Mouse (Mus musculus): ENCODE measurements at regions not wholly inside any gene's neighbourhood (a gene's known extent, or its start where the extent isn't known, plus 50 kb on each side); places are given as distances from the start of the nearest gene placed in this dataset.

DNA sequence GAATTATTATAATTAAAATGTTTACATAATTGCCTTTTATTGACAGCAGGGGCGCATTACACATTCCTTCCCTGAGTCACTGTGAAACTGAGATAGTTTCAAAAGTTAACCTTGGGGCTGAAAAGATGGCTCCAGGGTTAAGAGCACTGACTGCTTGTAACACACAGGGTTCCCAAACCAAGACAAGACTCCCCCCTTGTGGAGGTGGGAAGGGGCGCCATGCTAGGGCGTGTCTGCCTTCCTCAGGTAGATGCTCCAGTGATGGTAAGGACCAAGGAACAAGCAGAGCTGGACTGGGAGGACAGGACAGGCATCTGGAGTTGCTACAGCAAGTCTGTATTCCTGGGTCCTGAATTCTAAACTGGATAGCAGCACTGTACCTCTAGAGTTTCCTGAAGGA lies 351.9 kb downstream of the Tbc1d22a start:
- DNase-seq: peak; percentile 35

GRCm38 (mm10) chr15:86574311-86574710 lies 360.1 kb downstream of the Tbc1d22a start:
- no peak for DNase-seq

DNA sequence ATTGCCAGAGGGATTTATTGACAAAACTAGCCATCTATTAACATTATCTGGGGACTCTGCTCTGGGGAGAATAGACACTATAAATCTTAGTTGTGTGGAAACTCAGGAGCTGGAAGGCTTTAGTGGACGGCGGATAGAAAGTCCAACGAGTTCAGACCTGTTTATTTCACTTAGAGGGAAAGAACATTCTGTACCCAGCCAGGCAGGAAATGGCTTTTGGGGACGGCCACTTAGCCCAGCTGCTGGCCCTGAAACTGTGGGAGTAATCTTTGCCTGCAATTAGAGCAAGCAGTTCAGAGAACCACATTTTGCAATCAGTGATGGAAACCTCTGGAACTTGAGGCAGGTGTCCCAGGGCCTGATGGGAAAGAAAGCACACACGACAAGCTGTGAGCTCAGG lies 362.4 kb downstream of the Tbc1d22a start:
- no peak for DNase-seq

GRCm38 (mm10) chr15:86578689-86579088 lies 364.4 kb downstream of the Tbc1d22a start:
- DNase-seq: no peak

DNA sequence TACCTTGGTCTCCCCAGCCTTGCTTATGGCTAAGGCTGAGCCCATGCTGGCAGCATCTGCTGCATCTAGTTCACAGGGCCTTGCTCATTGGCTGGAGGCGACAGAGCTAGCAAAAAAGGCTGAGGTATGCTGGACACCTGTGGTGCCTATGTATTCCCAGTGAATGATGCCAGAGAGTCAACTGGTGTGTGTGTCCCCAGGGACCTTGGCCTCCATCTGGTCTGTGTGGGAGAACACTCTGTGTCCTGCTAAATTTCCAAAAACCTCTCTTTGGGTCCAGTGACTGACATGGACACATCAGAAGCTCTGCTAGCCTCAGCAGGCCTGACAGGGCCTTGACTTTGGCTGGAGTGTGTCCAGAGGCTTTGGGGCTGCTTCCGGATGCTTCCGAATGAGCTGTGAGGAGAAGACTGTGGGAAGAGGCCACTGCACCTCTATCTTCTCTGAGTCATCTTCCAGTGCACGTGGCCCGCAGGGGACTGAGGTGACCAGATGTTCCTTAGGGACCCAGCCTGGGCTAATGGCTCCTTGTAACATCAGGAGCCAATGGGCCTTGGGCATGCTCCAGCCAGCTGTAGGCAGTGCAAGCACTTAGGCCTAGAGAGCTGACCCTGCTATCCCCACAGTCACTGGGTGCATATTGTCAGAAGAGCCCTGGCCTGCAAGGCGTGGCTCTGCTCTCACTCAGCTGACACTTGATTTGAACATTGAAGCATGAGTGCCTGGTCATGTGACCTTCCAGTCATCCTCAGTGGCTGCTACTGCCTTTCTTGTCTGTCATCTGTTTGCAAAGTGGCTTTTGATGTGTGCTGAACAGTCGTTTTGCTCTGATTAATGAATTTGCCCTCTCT lies 368.2 kb downstream of the Tbc1d22a start:
- no peak for DNase-seq

DNA sequence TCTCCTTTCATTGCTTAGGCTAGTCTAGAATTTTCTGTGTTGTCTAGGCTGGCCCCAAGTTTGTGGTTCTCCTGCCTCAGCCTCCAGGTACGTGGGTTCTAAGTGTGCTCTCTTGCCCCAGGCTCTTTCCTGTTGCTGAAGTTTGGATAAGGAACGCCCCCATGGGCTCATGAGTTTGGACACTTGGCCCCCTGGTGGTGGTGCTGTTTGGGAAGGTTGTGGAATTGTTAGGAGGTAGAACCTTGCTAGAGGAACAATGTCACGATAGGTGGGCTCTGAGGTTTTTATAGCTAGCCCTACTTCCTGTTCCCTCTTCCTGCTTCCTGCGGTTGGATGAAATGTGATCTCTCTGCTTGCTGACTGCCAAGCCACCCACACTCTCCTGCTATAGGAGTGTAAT lies 371.5 kb downstream of the Tbc1d22a start:
- peak; percentile 22 for DNase-seq

DNA sequence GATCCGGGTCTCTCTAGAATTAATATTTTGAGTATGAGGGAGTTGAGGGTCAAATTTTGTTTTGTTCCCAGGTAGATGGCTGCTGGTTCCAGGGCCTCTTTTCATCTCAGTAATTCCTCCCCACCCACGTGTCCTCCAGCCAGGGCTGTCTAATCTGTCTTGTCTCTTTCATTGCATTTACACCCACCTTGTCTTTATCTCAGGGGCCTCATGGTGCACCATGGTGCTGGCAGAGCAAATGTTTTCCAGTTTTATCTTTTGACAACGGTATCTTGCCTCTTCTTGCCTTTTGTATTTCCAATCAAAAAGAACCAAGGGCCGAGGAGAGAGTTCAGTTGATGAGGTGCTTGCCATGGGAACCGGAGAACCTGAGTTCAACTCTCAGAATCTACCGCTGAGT lies 372.9 kb downstream of the Tbc1d22a start:
- no peak for DNase-seq

GRCm38 (mm10) chr15:86590033-86590432 lies 375.8 kb downstream of the Tbc1d22a start:
- DNase-seq: no peak

DNA sequence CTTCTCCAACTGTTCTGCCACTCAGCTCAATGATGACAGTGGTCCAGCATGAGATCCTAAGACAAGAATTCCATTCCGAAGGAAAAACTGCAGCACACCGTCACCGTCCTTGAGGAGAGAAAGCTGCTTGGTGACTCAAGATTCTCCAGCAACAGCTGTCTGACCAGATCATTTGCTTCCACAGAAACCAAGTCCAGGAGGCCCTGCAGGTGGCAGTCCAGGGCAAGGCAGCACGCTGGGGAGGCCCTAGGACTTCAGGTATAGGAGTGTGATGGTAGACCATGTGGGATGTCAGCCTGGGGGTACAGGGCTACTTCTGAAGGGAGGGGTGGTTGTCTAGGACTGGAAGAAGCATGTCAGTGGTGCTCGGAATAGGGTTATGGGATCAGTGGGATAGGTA lies 376.6 kb downstream of the Tbc1d22a start:
- no peak for DNase-seq

DNA sequence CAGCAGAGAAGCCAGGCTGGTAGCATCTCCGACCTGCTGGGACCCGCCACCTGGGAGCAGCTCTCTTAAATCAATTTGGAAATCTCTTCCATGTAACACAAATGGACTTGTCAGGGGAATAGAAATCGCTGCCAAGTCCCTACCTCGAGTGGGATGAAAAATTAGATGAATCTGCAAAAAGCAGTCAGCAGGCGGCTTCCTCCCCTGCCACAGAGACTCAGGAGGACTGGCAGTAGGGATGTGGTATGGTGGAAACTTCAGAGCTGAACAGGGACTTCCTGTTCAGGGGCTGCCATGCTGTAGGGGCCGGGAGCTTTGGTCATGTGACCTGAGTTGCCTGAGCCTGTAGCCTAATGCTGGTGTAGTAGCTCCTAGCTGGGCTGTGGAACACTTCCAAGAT lies 379.1 kb downstream of the Tbc1d22a start:
- peak; percentile 15 for DNase-seq

- no peak for DNase-seq
These were observed 392.2 kb downstream of the Tbc1d22a start for GRCm38 (mm10) chr15:86606411-86606810.

GRCm38 (mm10) chr15:86609692-86610091 lies 395.4 kb downstream of the Tbc1d22a start:
- no peak for DNase-seq

DNA sequence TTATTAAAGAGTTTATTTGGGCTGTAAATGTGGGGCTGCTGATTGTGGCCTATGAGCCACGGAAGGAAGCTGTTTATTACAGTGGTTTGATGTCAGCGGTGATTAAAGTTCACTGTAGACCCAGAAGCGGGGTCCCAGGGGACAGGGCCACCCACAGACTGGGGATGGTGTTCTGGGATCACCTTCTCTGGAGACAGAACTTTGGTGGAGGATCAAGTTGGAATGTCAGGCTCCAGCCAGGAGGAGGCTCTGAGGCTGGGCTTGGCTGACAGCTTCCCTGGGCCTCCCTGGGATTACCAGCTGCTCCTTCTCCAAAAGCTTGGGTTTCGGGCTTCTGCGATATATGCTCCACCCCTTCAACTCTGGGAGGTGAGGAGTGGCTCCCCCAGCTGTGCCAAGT lies 417.1 kb downstream of the Tbc1d22a start:
- DNase-seq: no peak

GRCm38 (mm10) chr15:86645244-86645643 lies 431.0 kb downstream of the Tbc1d22a start:
- no peak for DNase-seq

- DNase-seq: no peak
These were observed 433.9 kb downstream of the Tbc1d22a start for GRCm38 (mm10) chr15:86648131-86648530.

- no peak for DNase-seq
These were observed 458.8 kb downstream of the Tbc1d22a start for GRCm38 (mm10) chr15:86673096-86673520.

DNA sequence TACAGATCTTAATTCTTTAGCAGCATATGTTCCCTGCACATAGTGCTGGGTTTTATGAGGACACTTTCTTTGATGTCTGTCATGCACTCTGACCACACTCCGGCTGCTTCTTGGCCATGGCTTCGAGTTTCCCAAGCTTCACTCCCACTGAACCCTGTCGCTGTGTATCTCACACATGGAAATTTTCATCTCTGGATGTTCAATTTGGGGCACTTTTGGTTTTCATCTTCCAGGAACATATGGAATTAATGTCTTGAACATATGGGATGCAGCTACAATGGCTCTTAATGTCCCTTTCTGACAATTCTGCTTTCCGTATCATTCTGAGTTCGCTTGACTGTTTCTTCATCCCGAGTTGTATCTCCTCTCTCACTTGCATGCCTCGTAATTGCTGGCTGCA lies 462.8 kb downstream of the Tbc1d22a start:
- DNase-seq: no peak

GRCm38 (mm10) chr15:86683081-86683480 lies 468.8 kb downstream of the Tbc1d22a start:
- no peak for DNase-seq

- DNase-seq: no peak
These were observed 475.4 kb downstream of the Tbc1d22a start for GRCm38 (mm10) chr15:86689694-86690093.

GRCm38 (mm10) chr15:86696806-86697205 lies 482.5 kb downstream of the Tbc1d22a start:
- no peak for DNase-seq

- no peak for DNase-seq
These were observed 496.2 kb downstream of the Tbc1d22a start for GRCm38 (mm10) chr15:86710429-86710828.

DNA sequence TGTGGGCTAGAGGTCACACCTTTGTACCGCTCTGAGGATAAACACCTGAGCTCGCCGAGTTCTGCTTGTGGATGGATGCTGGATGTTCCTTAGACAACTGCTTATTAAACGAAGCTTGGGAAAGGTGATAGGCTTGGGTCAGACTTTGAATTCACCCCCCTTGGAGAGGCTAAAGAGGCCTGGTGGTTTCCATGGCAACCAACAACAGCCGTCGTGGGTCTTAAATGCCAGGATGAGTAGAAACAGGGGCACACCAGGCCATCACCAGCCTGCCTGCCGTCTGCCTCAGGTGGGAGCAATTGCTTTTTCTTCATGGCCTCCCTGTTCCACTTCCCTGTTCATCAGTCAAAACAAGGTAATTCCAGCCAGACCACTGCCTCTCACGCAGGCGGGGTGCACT lies 504.1 kb downstream of the Tbc1d22a start:
- DNase-seq: no peak

DNA sequence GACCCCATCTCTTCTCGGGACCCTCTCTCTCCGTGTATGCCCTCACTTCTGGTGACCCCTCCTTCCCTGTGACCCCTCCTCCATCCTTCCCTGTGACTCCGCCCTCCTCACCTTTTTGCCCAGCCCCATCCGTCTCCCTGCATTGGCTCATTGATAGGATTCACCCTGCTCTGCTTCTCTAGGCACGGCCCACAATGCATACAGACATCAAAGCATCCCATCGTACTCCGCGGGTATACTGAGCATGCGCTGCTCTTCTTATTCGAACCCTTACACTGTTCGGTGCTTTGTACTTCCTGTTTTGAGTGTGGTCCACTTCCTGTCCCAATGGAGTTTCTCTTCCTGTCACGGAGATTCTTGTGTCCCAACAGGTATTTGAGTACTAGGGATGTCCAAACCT lies 504.8 kb downstream of the Tbc1d22a start:
- no peak for DNase-seq

DNA sequence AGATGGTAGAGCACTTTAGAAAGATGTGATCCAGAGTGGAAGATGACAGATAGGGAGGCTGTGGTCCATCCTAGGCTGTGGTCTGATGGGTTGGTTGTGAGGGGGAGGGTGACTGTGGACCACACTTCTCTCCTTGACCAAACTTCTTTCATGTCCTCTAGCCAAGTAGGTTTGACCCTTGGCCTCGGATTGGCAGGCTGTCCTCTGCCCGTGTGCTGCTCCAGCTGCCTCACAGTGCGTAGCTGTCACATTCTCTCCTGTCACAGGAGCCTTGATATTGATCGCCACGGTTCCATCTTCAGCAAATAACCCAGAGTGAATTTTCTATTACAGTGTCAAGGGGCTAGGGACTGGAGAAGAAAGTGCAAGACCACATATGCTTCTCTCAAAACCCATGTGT lies 506.9 kb downstream of the Tbc1d22a start:
- no peak for DNase-seq

DNA sequence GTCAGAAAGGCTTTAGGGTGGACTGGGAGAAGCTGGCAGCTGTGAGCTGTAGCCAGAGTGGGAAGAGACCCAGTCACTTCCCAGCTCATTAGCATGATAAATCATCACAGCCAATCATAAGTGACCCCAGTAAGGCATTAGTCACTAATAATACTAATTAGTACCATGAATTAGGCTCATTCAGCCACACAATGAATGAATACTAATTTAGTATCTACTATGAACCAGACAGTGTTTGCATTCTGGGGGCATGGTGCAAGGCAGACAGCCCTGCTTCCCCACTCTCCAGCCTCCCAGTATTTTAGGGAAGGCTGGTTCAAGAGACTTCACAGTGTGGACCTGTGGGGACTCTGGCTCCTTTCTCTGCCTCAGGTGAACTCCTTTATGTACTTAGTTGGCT lies 523.7 kb downstream of the Tbc1d22a start:
- DNase-seq: no peak
